Mouse (Mus musculus): ENCODE data around the gene Inpp5d.

DNA sequence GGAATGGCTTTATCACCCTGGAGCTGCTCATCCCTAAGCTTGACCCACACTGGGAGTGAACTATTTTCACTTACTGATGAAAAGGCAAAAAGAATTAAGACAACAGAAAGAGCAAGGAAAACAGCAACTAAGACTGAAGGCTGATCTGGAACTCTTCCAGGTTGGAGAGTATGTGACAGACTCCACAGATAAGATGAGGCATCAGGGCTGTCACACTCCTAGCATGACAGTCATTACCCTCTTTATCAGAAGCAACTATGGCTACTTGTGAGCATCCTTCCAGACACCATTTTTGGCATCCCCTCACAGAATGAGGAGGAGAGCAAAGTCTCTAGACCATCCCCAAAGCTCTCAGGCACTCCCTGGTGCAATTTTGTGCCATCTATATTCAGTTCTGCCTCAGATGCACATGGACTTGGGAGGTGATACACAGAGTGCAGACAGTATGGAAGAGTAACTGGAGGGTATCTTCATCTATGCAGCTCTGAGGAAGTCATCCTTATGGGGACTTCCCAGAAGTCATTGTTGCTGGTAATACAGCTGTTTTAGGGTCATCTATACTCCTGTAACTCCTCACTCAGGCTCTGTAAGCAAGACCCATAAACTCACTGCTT lies 129.4 kb downstream of the Inpp5d start:
- TF ChIP-seq CTCF (IDR thresholded peaks at IDR 0.05; ENCODE audit: borderline replicate concordance, control insufficient read depth, extremely low read depth, insufficient read depth, low read length, poor library complexity) (no peak), POLR2A (IDR thresholded peaks at IDR 0.05; ENCODE audit: control insufficient read depth, extremely low read depth, insufficient read depth, low read length, poor library complexity) (no peak)
